Mouse (Mus musculus) gastrocnemius, postnatal 25 days (tissue): Measurements from ENCODE around the gene Sox6. TPM values are rescaled to one million over a fixed set of nuclear protein-coding genes. Genes with fewer than 3 reads are reported as not detected.
"Not testable (repeated sequence)": the region's sequence is repeated elsewhere in the genome, so short reads cannot be mapped to it uniquely, and the experiment has no call there.

ENCODE experiments used
- DNase-seq: peaks from one replicate; pipeline ENCODE4 v3.0.0; 2022
- long read RNA-seq, 2 experiments: library from polyadenylated mRNA; stranded (forward); transcript quantifications; one replicate each; pipeline ENCODE4 v2.0.0; 2021
- total RNA-seq, 2 experiments: library from RNA; stranded (reverse); gene quantifications; 1 replicate in 1 of 2; 2 replicates in 1 of 2; pipeline ENCODE4 v1.2.3; 2021

The Sox6 gene
- 100 to 1,000 TPM; 122 to 140 TPM for total RNA-seq
- long read RNA-seq, experiment 1, partial matches to known transcripts = 2 of 12 reads
- long read RNA-seq, experiment 1, other reads (novel, unspliced or antisense) = 10 of 12 reads
- long read RNA-seq, experiment 2, partial matches to known transcripts = 7 of 35 reads
- long read RNA-seq, experiment 2, other reads (novel, unspliced or antisense) = 28 of 35 reads

DNA sequence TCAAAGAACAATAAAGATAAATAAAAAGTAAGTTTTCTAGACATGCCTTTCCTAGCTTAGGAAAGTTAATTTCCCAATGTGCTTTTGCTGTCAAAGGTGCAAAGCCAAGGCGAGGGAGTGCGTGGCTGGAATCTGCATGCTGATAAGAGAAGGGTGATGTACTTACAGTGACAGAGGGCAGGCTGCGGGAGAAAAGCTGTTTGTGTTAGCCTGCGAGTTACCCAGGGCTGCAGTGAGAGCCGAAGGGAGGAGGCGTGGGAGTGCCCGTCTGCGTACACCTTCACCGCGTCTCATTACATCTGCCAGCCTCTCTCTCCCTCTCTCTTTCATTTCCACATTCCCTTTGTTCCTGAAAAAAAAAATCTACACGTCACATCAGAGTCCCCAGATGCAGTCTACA is at the start of gene Sox6:
Gene Sox6, minus strand, starts transcription at position 286 of the 400 bp plus-strand sequence.
- DNase-seq = no peak

DNA sequence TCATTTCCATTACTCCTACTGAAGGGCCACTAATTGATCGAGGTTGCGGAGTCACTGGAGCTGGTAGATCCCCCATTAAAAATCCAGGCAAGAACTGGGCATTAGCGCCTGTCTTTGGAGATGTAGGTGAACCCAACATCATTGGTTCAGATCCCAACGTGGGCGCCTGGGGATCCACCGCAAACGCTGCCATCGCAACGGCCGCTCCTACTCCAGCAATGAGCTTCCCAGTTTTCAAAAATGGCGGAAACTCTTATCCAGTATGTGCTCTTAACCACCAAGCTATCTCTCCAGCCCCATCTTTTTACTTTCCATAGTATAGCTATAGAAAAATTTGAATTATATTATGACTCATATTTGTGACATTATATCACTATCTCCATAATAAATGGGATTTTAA is 45.8 kb upstream of the Sox6 start, which contains the start of gene Gm4353:
Gene Gm4353, minus strand, starts transcription at position 270 of the 400 bp plus-strand sequence.
- DNase-seq = not testable (repeated sequence)

DNA sequence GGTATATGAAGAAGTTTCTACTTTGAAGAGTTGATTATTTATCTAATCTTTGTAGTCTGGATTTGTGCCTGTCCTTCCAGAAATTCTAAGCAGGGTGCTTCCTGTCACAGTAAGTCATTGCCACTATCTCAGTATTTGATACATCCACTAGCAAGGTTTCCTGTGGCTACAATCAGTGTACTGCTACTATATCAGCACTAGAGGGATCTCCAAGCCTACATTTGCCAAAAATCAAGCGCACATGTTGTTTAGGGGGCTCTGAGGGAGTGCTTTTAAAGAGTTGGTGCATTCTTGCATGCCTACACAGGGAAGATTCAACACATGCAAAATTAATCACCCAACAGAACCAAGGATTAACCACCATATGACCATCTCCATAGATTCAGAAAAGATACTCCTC is 22.1 kb upstream of the Sox6 start:
- DNase-seq = no peak

DNA sequence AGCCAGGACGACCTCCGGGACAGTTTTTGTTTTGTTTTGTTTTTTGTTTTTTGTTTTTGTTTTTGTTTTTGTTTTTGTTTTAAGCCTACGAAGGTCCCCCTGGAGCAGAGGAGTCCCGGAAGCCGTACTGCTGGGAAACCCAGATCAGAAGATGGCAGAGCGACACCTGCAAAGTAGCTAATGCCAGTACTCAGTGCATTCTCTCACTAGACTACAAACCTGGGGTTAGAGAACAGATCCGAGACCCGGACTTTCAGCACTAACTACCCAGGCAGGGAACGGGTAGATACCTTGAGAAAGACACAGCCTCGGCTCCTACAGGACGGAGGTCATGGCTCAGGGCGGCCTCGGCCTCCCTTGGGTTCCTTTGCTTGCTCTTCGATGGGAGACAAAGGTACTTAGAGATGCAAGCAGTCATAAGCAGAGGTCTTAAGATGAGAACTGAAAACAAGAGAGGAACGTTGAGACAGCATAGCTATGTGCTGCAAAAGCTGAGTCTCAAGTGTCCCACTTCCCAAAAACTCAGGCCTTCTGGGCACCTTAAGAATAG is 1.9 kb upstream of the Sox6 start:
- DNase-seq = no peak

DNA sequence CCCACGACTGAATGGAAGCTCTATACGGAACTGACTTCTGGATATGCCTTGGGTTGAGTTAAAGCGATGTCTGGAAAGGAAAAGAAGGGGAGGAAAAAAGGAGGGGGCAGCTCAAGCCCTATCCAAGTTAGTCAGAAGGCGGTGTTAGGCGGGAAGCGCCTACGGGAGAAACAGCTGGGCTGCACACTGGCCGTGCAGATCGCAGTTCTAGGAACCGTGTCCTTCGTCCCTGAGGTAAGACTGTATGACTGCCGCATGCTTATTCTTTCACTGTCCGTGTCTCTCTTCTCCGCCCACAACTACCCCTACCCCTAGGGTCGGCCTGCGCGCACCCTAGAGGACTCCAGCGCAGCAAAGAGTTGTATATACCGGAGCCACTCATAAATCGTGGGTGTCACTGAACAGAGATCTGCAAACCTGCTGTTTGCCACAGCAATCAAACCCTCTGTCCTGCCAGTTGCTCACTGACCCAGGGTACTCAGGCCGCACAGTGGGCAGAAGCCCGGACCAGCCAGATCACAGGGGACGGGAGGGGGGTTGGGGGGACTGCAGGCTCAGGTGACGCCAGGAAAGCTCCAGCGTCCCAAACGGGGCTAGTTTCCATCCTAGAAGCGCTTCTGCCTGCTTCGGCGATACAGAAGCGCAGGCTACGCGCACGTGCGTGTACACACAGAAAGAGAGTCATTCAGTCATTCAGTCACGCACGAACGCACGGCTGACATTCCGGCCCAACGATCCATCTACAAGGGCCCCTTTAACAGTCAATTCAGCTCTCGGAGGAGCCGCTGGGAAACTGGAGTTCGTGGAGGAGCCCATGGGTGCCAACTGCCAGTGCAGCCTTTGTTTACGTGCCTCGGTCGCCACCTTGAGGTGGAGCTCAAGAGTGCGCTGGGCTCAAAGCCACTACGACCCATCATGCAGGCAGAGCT is 1.2 kb upstream of the Sox6 start:
- peak; percentile 76 for DNase-seq

DNA sequence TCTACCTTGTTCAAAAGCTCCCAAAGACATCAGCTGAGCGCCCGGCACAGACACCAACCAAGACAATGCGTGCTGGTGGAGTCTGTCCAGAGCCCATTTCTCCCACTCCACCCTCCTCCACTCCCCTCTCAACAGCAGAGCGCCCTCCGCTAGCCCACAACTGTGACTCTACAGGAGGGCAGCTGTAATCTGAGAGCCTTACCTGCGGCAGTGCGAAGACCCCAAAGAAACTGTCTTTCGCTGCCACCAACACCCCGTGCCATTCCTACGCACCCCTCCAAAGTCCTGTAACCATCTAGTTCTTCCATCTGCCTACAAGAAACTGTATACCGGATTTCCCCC is 571 bp upstream of the Sox6 start, which contains the start of gene 1110004F10Rik:
Gene 1110004F10Rik, plus strand, starts transcription at position 202 of the 342 bp plus-strand sequence.
- no peak for DNase-seq

DNA sequence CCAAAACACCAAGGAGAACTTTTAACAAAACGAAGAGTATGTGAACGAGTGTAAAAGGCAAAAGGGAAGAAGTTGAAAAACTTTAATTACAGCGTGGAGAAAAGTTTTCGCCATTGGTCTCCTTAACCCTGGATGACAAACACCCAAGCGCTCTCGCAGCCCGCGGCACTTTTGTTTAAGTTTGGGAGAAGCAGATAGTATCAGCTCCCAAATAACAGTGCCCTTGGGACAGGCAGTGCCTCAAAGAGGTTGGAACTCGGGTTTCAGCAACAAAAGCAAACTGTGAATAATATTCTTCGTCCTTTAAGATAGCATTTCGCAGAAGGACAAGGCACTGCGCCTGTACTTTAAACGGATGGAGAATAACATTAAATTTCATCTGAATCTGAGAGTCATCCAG is 572 bp downstream of the Sox6 start:
- no peak for DNase-seq

DNA sequence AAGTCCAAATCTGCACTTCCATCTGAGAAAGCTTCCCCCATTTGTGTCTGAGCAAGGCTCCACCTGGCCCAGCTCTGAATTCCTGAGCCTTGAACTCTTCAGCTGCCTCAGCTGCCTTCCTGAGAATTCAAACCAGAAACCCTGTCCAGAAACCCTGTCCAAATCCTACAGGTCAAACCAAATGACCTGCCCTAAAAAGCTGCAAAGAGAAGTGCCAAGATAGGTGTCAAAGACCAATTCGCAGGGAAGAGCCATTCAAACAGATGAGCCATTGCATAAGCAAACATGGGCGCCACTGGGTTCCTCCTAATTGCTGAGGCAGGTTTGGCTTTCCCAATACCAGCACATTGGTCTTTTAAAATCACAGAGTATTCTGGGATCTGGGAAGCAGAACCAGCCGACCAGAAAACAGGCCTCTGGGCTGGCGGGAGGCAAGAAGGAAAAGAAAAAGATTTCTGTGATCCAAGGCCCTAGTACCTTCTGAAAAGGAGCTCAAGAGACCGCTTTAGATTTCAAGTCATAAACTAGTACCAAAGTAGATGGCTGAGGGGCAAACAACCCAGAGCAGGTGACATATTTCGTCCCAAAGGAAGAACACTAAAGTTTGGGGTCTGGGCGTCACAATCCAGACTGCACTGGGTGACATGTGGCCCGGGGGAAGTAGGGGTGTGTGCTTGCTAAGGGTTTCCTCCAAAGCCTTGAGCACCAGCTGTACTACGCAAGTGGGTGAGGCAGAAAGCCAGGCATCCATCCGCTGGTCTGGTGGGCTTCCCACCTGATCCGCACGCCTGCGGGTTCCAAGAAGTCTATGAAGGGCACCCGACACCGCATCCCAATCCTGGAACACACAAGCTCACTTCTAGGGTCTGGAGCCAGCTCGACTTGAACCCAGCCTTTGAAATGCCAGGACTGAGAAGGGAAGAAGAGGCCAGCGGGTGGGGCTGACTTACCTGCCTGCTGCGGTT is 1.7 kb downstream of the Sox6 start:
- DNase-seq = no peak

DNA sequence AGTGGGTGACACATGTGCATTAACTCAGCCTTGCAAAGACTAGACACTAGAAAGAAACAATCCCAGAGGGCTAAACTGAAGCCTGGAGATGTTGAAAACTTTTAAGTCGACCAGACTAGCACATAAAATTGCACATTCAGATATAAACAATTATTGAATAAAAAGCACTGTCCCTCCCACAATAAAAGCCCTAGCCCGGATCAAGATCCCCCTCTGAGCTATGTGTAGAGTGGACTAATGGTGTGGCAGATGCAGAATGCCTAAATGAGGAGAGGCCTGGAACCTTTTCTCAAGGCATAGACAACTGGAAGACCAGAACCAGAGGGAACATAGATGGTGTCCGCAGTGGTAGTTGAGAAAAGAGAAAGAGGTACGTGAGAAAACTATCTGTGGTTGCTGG is 3.1 kb downstream of the Sox6 start:
- DNase-seq = no peak

DNA sequence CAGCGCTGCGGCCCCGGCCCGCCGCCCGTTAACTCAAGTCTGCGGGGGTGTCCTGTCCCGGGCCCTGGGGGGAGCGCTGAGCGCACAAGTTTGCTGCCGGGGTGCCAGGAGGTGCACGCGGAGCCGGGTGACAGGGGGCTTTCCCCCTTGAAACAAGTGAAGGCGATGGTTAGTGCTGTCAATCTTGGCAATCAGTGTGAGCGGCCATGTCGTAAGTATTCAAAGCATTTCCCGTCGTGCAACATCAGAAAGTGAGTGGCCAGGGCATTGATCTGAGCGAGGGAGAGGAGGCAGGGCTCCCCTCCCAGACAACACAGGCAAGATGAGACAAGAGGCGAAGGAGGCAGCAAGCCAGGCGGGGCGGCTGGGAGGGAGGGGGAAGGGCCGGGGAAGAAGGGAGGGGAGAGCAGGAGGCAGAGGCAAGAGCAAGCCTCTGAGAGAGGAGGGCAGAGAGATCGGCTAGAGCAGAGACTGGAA is 4.3 kb downstream of the Sox6 start:
- peak; percentile 80 for DNase-seq

DNA sequence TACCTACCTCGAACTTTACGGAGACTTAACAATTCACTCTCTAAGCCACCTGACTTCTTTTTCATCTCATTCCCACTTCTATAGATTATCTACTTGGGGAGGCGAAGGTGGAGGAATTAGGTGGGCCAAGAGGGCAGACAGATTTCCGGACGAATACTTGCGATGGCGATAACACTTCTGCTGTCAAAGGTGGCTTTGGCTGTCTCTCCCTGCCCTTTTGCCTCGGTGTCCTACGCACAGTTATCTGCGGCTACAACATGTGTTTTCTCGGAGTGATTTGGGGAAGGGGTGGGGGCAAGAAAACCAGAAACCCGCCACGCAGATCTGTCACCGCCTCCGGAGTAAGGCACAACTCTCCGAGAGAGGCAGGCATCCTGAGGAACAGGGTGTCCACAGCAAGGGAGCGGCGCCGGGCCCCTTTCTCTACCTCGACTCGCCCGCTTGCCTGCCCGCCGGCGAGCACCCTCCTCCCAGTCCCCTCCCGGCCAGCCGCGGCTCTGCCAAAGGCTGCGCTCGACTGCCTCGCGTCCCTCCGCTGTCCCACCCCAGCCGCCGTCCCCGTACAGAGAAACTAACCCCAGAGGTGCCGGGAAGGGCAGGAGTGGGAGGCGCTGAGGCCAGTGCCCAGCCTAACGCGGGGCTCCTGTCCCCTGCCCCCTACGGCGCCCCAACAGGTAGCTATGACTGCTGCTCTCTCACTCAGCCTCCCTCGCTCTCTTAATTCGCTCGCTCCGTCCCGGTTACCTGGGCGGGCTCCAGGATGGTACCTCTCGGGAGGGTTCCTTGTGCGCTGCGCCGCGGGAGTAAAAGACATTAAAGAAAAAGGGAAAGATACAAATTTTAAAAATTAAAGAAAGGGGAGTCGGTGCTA is 5.0 kb downstream of the Sox6 start:
- peak; percentile 82 for DNase-seq

DNA sequence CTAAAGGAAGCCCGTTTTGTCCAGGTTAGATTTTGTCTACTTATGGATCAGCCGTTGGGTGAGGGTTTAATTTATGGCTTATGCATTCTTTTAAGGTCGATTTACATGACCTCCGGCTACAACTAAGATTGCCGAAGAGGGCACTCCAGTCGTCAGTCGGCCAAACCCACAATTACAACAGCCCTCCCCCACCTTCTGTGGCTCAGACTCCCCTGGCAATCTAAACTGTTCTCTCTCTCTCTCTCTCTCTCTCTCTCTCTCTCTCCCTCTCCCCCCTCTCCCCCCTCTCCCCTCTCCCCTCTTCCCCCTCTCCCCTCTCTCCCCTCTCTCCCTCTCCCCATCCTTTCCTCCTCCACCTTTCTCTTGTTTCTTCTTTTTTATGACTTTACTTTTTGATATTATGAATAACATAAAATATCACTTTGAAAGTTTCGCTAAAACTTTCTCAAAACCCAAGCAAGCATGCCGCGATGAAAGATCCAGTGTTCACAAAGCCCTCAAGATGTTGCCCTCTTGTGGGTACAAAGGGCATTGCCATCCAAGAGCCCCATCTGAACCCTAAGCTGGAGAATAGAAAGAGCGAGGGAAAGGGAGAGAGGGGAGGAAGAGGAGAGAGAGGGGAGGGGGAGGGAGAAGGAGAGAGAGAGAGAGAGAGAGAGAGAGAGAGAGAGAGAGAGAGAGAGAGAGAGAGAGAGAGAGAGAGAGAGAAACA is 5.8 kb downstream of the Sox6 start:
- peak; percentile 58 for DNase-seq

DNA sequence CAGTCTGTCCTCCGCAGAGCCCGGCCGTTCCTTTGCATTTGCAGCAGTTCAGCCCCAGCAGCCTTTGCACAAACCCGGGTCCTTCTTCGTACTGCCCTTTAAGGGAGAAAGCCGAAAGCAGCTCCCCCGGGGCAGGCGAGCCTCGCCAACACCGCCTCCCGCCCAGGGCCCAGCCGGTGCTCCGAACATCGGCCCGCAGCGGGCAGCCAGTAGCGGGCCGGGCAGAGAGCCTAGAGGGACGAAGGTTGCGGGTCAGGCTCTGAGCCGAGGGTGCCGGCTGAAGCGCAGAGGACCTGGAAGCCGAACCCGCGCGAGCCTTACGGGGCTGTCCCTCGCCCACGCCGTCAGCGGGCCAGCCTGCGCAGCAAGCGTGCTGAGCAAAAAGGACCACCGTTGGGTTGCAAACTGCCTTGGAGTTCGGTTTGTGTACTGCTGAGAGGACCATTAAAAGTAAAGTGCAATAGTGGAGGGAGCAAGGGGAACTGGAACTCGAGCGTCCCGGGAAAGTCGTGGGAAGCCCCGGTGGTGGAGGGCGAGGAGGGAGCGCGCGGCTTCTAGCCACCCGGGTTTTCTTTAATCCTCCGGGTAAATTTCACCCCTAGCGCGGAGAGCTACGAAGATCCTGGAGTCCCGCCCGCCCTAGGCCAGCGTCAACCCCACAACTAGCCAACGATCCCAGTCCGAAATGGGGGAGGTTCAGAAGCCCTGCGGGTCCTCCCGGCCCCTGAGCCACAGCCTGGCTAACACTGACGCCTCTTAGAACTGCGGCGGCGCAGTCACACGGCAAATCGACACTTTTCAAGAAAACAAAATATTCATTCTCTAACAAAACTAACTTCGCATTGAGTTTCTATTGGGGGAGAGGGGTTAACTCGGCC is 6.6 kb downstream of the Sox6 start:
- peak; percentile 76 for DNase-seq

DNA sequence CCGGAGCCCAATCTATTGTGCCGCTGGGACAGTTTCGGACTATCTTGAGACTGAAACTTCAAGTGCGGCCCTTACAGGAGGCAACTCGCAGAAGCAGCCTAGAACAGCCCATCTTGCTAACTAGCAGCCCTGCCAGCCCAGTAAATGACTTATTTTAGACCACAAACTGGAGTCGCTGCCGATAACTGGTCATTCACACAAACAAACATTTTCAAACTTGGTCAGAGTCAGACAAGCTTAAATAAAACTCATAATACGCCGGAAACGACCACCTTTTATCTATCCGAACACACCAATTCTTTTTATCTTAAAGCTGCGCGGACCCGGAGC is 7.2 kb downstream of the Sox6 start:
- no peak for DNase-seq

DNA sequence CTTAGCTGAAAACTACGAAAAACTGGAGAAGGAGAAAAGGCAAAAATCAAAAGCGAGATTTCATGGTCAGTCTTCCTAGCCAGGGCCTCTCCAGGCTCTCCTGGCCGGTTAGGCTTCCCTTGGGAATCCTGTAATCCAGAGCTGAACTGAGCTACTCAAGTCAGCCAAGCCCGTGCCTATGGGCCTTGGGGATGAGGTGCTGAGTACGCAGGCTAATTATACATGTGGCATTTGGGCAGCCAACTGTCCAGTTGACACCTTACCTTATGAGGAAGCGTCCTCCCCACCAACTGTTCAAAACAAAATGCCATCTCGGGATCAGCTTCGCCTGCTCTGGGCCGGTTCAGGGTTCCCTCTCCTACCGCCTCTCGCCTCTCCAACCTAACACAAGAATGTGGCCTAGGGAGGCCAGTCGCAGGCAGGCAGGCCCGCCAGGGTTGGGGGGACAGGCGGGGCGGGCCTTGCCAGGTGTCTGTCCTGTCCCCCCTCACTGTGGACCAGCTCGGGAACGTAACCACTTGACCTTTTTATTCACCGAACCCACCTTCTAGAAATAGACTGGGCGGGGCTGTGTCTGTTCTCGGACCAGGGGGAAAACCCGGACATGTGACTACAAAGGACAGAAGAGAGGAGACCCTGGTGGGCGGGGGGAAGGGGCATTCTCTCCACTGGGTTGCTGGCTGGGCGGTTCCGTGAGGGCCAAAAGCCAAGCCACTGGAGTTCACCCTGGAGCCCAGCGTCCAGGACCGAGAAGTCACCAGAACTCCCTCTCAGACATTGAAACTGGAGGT is 7.8 kb downstream of the Sox6 start:
- peak; percentile 81 for DNase-seq

DNA sequence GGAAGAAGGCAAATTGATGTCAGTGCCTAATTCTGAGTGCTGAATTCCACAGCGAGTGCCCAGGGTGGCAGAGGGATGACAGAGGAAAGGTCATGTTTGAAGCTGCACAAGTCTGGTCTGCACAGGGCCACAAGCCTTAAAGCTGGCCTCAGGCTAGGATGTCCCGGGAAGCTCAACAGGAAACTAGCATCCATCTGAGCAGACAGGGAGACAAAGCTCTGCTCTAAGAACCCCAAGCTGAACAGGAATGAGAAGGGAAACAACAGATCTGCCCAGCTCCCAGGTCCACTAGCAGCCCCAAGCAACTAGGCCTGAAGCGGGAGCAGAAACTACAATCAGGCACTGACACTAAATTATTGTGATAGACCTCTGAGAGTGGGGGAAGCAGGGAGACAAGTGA is 8.6 kb downstream of the Sox6 start:
- DNase-seq = no peak

DNA sequence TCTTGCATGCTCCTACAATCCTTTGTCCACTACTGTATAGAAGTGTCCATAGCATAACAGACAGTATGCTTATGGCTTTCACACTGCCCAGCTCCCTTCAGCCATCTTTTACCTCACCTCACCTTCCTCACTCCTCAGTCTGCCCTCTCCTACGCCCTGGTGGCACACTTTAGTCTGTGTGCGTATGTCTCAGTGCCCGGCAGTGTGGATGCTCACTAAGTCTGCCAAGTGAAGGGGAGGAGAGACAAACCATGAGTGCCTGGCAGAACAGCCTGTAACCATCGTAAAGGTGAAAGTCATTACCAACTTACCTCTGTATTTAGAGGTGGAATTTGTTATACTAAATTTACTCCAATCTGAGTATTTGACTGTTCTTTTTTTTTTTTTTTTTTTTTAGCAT is 35.9 kb downstream of the Sox6 start:
- peak; percentile 50 for DNase-seq

DNA sequence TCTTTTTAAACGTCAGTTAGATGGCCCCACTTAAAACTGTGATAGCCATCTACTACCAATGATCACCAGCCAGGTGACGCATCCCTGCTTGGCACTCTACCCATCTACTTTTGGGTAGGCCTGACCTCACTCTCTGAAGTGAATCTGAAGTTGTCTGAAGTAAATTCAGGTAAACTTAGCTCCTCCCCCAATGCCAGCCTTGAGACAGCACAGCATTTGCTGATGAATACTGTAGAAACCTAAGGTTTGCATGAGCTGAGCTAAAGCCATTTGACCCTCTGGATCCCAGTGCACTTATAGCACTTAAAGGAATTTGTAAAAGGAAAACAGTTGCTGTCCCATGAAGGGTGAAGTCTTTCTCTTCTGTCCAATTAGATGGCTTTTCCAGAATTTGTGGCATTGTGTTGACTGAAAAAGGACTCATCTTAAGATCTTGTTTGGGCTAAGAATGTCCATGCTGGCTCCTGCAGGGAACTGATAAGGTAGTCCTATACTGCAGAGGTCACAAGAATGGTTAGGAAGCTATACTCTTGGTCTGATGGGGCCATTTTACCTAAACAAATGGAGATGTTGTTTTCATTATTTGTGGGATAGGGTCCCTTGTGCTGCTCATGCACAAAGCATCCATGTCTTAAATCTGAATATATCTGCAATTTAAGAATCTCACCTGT is 50.4 kb downstream of the Sox6 start:
- no peak for DNase-seq
